Mouse (Mus musculus): Measurements from ENCODE around the gene Fam81a.

The Fam81a gene

DNA sequence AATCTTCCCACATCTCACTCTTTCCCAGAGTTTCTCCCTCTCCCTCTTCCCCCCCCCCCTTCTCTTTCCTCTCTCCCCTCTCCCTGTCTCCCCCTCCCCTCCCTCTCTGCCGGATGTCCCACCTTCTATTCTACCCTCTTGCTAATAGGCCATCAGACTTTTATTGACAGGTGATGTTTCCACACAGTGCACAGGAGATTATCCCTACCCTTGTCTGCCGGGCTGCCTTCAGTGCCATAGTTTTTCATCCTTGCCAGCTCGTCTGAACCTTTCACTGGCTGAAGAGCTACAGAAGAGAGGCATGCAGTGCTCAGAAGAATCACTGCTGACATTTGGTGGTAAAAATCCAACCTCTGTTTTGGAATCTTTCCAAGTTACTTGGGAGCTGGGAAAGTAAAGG is 88.9 kb downstream of the Fam81a start:
- no peak for DNase-seq (ENCODE audit: low read depth, low spot score)

DNA sequence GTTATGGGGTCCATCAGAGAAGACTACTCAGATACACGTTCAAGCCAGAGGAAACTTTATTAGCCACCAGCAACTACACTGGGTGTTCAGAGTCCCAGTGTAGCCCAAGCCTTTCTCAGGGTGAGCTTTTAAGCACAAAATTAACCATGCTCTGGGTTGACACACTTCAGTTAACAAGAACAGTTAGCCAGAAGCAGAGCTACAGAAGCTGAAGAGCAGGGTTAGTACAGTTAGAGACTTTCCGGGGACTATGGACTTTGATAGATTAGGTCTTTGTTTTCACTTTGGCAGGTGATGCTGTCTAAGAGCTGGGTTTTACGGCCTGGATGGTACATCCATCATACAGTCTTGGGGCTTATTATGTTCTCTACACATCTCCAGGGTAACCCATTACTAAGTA is 89.6 kb downstream of the Fam81a start:
- DNase-seq (ENCODE audit: low read depth, low spot score) = no peak

- DNase-seq (ENCODE audit: low read depth, low spot score) = no peak
Observed at GRCm38 (mm10) chr9:70049839-70050238, 92.5 kb downstream of the Fam81a start.

- no peak for DNase-seq (ENCODE audit: low read depth, low spot score)
Observed at GRCm38 (mm10) chr9:70049416-70049783, 93.0 kb downstream of the Fam81a start.

DNA sequence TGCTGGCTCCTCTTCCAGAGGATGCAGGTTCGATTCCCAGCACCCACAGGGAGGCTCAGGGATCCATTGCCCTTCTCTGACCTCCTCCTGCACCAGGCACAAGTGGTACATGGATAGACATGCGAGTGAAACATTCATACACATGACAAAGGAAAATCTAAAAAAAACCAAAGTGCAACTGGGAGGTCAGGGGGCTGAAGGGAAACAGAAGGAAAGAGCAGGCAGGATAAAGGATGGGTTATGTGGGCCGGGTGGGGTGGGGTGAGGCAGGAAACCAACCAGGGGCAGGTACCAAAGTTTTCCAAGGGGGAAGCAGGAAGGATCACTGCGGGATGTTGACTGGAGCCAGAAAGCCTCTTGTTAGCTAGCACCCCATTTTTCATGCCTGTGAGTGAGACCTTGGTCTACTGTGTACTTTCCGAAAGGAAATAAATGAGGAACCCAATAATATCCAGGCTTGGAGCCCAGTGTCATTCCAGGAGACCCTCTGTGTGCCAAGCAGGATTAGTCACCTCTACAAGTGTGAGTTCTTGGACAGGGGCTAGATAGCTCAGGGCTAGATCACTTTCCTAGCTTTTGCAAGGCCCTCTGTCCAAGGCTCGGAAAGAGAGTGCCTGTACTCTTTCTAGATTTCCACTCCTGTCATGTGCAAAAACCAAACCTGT is 93.5 kb downstream of the Fam81a start:
- no peak for DNase-seq (ENCODE audit: low read depth, low spot score)

- no peak for DNase-seq (ENCODE audit: low read depth, low spot score)
Observed at GRCm38 (mm10) chr9:70048280-70048679, 94.1 kb downstream of the Fam81a start.

- no peak for DNase-seq (ENCODE audit: low read depth, low spot score)
Observed at GRCm38 (mm10) chr9:70047839-70048238, 94.5 kb downstream of the Fam81a start.

- DNase-seq (ENCODE audit: low read depth, low spot score) = no peak
Observed at GRCm38 (mm10) chr9:70046255-70046654, 96.1 kb downstream of the Fam81a start.

GRCm38 (mm10) chr9:70044865-70045264 is 97.5 kb downstream of the Fam81a start:
- DNase-seq (ENCODE audit: low read depth, low spot score) = no peak

DNA sequence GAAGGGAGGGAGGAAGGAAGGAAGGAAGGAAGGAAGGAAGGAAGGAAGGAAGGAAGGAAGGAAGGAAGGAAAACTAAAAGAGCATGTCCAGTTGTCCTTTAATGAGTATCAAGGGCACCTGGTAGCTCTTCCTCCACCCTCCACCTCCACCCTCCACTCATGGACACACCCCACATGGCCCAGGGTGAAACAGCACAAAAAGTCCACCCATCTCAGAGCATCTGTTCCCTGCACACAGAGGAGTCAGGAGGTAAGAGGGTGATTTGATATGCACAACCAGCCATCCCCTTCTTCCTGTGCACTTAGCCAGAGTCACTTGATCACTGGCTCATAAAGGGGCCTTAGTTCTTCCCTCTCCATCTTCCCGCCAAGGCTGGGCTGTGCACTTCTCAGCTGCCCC is 99.4 kb downstream of the Fam81a start:
- no peak for DNase-seq (ENCODE audit: low read depth, low spot score)

GRCm38 (mm10) chr9:70042137-70042536 is 100.2 kb downstream of the Fam81a start:
- no peak for DNase-seq (ENCODE audit: low read depth, low spot score)

- no peak for DNase-seq (ENCODE audit: low read depth, low spot score)
Observed at GRCm38 (mm10) chr9:70040570-70040969, 101.8 kb downstream of the Fam81a start.

GRCm38 (mm10) chr9:70039597-70040385 is 102.6 kb downstream of the Fam81a start:
- peak; percentile 72 for DNase-seq (ENCODE audit: low read depth, low spot score)
